Mouse (Mus musculus): ENCODE measurements at regions not wholly inside any gene's neighbourhood (a gene's known extent, or its start where the extent isn't known, plus 50 kb on each side); places are given as distances from the start of the nearest gene placed in this dataset.

- intact Hi-C loops (cut with DNase I): no loop called here
- DNase-seq: no peak
Measured at GRCm38 (mm10) chr13:71158300-71158860, 316.8 kb upstream of the Adamts16 start.

DNA sequence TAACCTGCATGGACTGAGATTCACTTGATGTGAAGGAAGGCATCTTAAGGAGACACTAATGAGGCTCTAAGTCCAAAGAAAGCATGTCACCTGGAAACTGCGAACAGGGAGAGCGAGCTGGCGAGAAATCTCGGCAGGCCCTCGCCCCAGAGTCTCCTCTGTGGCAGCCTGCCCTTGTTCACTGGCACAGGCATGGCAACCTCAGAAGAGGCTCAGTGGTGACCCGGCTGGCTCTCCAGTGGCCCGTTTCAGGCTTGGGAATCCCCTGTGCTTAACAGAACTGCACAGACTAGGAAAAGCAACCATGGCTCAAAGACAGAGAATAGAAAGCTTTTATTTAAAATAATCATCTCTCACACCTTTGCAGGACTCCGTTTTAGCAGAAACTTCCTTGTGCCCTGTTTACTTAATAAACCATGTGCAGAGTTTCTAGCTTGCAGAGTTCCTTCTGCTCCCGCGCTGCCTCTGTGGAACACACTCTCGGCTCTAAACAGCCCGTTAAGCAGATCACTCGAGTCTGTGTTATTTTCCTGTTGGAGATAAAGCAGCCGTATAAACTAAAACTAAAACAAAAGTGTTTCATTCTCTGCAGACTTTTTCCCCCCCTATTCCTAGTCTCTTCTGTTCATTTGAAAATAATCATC lies 316.2 kb upstream of the Adamts16 start:
- intact Hi-C loops (cut with DNase I): no loop called here
- DNase-seq: no peak

DNA sequence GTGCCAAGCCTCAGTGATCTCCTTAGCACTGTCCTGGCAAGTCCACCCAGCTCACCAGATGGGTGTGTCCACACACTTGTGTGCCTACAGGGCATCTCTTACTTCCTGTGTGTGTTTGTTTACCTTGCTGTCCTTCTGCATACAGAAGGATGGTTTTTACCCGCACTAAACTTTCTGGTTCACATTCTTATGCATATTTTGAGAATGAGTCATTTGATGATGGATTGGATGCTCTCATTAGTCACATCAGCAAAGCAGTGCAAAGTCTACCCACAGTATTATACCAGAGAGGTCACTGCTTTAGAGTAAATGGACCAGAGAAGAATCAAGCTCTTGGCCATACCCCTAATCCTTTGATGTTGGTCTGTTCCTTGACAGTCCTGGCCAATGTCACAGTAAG lies 308.5 kb upstream of the Adamts16 start:
- no peak for DNase-seq
- intact Hi-C loops (cut with DNase I): no loop called here

DNA sequence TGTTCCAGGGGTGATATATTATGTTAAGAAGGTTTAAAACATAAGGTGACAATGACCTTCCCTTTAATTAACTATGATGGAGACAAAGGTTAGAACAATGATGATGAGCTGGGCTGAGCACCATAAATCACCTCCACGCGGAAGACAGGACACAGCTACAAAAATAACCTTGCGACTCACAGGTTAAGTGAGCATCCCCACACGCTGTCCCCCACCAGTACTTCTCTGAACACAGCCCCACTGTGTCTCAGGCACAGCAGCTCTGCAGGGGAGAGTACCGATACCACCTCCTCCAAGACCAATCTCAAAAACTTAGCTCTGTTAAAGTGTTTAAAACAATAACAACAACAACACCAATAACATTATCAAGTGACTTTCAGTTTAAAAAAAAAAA lies 307.7 kb upstream of the Adamts16 start:
- no peak for DNase-seq
- intact Hi-C loops (cut with DNase I): no loop called here

DNA sequence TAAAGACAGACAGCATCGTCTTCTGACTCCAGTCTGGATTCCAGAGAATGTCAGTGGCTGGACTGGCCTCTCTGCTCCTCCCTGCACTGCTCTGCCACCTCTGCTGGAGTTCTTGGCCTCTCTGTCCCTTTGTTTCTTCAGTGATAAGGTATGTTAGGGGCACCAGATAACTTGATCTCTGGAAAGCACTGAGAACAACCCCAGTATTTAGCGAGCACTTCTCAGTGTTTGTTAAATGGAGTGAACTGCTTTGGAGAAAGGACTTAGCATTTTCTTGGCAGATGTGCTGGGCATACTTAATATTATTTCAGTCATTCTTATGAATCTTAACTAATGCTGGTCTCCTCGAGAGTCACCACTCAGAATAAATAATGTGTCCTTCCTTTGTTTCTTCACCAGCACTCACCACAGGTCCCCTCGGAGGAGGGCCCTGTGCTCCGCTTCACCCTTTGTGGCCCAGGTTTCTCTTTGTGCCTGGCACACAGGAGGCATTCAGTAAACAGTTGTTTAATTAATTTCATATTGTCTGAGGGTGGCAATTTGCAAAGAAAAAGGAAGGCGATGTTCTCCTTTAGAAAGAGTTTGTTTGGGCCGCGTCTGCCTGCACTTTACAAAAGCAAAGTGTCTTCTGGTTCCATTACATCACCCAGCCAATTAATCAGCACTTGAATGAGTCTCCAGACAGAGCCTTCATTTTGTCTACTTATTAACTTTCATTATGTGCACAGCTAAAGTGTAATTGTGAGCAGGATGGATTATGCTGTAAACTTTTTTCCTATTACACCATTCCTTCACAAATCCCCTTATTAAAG lies 307.1 kb upstream of the Adamts16 start:
- intact Hi-C loops (cut with DNase I): no loop called here
- DNase-seq: no peak

- no peak for DNase-seq
- intact Hi-C loops (cut with DNase I): no loop called here
Measured at GRCm38 (mm10) chr13:71146859-71147443, 305.3 kb upstream of the Adamts16 start.

GRCm38 (mm10) chr13:71138745-71139312 lies 297.2 kb upstream of the Adamts16 start:
- intact Hi-C loops (cut with DNase I): no loop called here
- no peak for DNase-seq

DNA sequence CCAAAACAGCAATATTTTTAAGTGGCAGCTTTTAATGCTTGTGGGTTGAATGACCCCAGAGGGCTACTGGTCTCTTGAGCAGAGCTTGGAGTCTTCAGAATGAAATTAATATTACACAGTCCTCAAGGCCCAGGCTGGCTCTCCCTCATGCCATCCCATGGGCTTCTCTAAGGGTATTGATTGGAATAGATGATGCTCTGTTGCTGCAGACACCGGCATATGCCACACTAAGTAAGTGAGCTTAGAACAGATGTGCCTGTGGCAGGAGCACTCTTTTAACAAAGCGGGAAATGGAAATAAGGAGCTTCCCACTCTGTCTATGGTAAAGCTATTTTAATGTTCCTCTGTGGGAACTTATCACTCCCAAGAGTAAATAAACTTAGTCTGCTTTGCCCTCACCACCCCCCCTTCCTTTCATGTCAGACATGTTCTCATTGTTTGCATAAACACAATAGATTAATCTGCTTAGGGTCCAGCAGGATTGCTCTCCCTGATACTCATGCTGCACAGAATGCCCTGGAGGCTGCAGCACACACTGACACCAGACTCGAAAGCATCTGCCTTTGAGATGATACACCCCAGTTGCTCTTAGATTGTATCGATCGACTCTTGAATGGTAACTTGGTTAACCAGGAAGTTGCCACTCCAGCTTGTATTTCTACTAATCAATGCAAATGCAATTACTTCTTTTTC lies 294.5 kb upstream of the Adamts16 start:
- intact Hi-C loops (cut with DNase I): no loop called here
- DNase-seq: no peak

- DNase-seq: peak; percentile 10 to 34
- intact Hi-C loops (cut with DNase I): no loop called here
Measured at GRCm38 (mm10) chr13:71121484-71121883, 279.9 kb upstream of the Adamts16 start.

DNA sequence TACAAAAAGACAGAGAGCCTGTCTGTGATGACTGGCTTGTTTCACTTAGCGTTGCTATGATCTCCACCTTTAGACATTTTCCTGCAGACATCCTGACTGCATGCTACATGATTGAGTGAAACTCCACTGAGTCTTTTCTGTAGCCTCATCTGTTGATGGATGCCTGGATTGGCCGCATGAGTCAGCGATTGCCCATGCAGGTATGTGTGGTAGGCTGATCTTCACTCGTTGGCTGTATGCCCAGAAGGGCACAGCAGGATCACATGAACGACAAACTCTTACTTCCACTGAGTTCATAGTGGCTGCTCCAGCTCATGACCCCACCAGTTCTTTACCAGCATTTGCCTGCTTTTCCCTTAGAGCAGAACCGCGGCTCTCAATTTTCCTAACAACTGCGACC lies 266.6 kb upstream of the Adamts16 start:
- DNase-seq: no peak
- intact Hi-C loops (cut with DNase I): loop anchor here (5.0 to 10.0 kb wide), 2 partner anchors 1527 to 1924 kb away; no protein-coding TSS in a partner anchor

DNA sequence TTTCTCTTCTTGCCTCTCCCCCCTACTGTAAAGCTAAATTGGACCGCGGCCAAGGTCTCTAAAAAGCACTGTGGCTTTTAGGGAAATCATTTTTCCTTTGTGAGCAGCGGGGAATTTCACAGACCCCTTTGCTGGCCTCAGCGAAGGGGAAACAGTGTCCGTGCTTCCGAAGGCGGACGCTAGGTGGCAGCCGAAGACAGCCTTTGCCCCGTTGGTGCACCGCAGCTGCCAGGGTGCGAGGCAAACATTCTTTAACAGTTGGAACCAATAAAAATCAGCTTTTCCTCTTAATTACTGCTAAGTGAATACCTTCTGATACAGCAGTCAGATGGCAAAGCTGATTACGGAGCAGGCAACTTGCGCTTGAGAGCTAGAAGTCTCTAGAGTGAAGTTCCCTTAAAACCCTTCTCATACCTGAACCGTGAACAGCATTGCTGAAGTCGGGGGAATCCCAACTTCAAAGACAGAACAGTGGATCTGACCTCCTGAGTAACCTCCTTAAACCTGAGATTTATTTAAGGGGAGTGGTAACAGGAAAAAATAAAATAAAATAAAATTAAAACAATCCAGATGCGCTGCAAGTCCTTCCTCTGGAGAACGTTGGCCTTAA lies 263.7 kb upstream of the Adamts16 start:
- intact Hi-C loops (cut with DNase I): loop anchor here (5.0 to 10.0 kb wide), 2 partner anchors 1529 to 1927 kb away; no protein-coding TSS in a partner anchor

DNA sequence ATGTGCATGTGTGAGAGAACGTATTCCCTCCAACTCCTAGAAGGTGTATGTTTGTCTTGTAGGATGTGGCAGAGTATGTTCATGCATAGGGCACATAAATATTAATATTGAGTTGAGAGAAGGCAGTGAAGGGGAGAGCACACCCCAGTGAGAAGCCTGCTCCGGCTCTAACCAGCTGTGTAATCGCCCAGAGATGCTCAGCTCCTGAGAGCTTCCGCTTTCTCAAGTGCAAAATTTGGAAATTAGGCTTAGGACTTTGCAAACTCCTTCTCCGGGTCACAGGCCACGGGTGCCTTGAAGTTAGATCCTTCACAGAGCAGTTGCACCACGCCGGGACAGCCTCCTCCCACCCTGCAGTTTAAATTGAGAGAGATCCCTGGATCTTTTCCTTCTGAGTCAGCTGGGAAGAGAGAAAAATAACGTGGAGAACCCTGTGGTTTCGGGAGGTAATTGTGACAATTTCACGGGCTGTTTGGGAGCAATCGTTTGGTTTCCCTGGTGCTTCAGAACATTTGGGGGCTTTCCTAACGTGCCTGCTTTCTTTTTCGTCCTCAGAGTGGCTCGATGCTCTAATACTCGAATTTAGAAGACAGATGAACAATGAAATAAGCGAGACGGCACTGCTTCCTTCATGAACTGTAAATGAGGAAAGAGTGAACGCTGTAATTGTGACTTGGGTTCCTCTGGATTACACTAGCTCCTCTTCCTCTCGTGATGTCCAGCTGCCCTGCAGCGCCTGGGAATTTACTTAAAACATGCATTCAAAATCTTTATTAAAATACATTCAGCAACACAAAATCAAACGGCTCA lies 263.0 kb upstream of the Adamts16 start:
- no peak for DNase-seq
- intact Hi-C loops (cut with DNase I): loop anchor here (5.0 to 10.0 kb wide), 2 partner anchors 1530 to 1928 kb away; no protein-coding TSS in a partner anchor

More for the DNA sequence above, 263.7 kb upstream of the Adamts16 start:
- DNase-seq: peak; percentile 56 to 74

DNA sequence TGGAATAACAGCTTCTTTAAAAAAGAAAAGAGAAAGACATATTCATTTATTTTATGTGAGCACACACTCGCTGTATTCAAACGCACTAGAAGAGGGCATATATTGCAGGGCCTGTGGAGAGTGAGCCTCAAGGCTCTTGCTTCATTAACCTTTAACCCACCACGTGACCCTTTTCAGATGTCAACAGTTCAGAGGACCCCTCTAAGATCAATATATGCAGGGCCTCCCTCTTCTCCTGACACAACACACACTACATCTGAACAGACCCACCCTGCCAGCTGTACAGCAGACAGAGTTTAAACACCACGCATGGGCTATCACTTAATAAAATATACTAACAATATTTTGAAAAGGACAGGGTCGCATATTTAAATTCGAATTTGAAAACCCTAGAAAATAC lies 242.7 kb upstream of the Adamts16 start:
- intact Hi-C loops (cut with DNase I): no loop called here
- DNase-seq: no peak

DNA sequence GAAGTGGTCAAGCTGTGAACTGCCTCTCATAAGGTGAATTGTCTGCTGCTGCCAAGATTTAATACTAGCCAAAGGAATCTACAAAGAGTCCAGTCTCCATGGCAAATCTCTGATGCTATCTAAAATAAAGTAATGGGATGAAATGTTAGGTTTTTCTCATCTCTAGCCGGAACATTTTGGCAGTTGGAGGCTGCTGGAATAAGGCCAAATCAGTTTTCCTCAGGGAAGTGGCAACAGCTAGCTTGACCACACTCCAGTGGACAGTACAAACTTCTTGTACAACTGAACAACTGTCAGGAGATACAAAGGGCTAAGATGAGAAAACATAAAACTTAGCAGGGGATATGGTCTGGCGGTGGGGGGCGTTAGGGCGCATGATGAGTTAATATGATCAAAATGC lies 234.3 kb upstream of the Adamts16 start:
- peak in 1 of 2 experiments; percentile 7 for DNase-seq
- intact Hi-C loops (cut with DNase I): no loop called here

- DNase-seq: no peak
- intact Hi-C loops (cut with DNase I): no loop called here
Measured at GRCm38 (mm10) chr13:71074012-71074411, 232.4 kb upstream of the Adamts16 start.

- no peak for DNase-seq
- intact Hi-C loops (cut with DNase I): no loop called here
Measured at GRCm38 (mm10) chr13:71068757-71069201, 227.2 kb upstream of the Adamts16 start.

DNA sequence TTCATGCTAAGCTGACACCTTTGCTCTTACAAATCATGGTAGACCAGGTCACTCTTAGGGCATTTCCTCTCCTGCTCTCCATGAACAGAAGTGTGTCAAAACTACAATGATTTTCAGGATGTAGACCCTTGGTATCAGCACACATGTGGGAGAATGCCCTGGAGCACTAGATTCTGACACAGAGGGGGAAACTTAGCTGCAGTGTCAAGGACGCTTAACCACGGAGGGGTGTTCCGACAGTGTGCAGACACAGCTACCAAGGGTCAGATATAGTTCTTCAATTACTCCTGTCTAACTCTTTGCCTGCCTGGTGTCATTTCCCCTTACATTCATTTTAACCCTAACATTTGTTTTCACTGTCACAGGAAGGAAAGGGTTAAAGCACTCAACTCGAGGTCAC lies 226.4 kb upstream of the Adamts16 start:
- DNase-seq: no peak
- intact Hi-C loops (cut with DNase I): no loop called here

- no peak for DNase-seq
- intact Hi-C loops (cut with DNase I): no loop called here
Measured at GRCm38 (mm10) chr13:71065568-71065967, 224.0 kb upstream of the Adamts16 start.

Data from heart, postnatal 14 days (tissue).